Mouse (Mus musculus) layer of hippocampus, postnatal 25 days (tissue): ENCODE data around the gene Vmn2r49. TPM values are rescaled to one million over a fixed set of nuclear protein-coding genes. Genes with fewer than 3 reads are reported as not detected.
"Not testable (repeated sequence)": the region's sequence is repeated elsewhere in the genome, so short reads cannot be mapped to it uniquely, and the experiment has no call there.

Experiments
- DNase-seq, 2 experiments: peaks; one replicate each; pipeline ENCODE4 v3.0.0; 2022; ENCODE audit warnings: mixed read lengths in 2 of 2, low spot score in 1 of 2; ENCODE audit errors: extremely low spot score in 1 of 2
- total RNA-seq, 2 experiments: library from RNA; stranded (reverse); gene quantifications; 2 replicates each; pipeline ENCODE4 v1.2.3; 2021

The Vmn2r49 gene
- total RNA-seq: not detected

DNA sequence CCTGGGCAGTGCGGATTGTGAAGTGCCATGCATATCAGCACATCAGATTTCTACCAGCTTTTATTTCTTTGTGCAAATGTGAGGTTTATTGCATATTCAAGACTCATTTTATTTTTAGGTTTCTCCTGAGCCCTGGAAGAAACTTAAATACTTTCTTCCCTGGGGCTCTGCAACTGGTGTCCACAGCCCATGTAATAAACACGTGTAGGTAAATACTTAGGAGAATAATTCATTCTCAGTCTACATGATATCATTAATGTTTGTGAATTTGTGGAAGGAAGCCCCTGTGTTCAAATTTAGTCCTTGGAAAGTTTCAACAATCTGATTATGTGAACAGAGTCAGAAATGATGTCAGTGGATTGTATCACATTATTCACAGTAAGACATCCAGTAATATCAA lies at the start of gene Vmn2r49:
Gene Vmn2r49, minus strand, starts transcription at position 101 of the 400 bp plus-strand sequence.
- DNase-seq: not testable (repeated sequence)

DNA sequence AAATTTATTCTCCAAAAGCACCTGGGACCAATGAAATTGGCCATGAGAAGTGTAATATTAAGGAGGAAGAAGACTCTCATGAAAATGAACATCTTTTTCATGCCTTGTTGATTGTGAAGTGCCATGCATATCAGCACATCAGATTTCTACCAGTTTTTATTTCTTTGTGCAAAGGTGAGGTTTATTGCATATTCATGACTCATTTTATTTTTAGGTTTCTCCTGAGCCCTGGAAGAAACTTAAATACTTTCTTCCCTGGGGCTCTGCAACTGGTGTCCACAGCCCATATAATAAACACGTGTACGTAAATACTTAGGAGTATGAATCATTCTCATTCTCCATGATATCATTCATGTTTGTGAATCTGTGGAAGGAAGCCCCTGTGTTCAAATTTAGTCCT lies 38.6 kb downstream of the Vmn2r49 start, which contains the start of gene Vmn2r48:
Gene Vmn2r48, minus strand, starts transcription at position 101 of the 400 bp plus-strand sequence.
- not testable (repeated sequence) for DNase-seq

Other genes with a start within 250 kb of the Vmn2r49 start
- gene Vmn2r46, start 221.7 kb downstream of the Vmn2r49 start, total RNA-seq: not detected
- not detected for gene Vmn2r47, start 150.9 kb downstream of the Vmn2r49 start, total RNA-seq
- not detected for gene Vmn2r48, start 38.7 kb downstream of the Vmn2r49 start, total RNA-seq
- gene Vmn2r50, start 61.0 kb upstream of the Vmn2r49 start, total RNA-seq: not detected
- gene Vmn2r51, start 113.5 kb upstream of the Vmn2r49 start, total RNA-seq: not detected
- not detected for gene Vmn2r52, start 184.3 kb upstream of the Vmn2r49 start, total RNA-seq